Mouse (Mus musculus) thymus, adult 2 months (tissue): ENCODE data around the gene Zkscan5. TPM values are rescaled to one million over a fixed set of nuclear protein-coding genes. Genes with fewer than 3 reads are reported as not detected.
"Not testable (repeated sequence)": the region's sequence is repeated elsewhere in the genome, so short reads cannot be mapped to it uniquely, and the experiment has no call there.

ENCODE experiments used
- DNase-seq: peaks from one replicate; pipeline ENCODE4 v3.0.0; 2021
- H3K27ac ChIP-seq: fragments of 200-500 bp; 2 replicates; pipeline ENCODE4 v1.5.1; 2012; ENCODE audit warnings: low read length, control low read depth; ENCODE audit not compliant: control insufficient read depth, insufficient read depth
- H3K27me3 ChIP-seq: fragments of 200-500 bp; 2 replicates; pipeline ENCODE4 v1.6.1; 2012; ENCODE audit warnings: mild to moderate bottlenecking, low read length, moderate library complexity, mixed read lengths; ENCODE audit not compliant: control insufficient read depth, insufficient read depth
- H3K36me3 ChIP-seq: fragments of 200-500 bp; 2 replicates; pipeline ENCODE4 v1.6.1; 2012; ENCODE audit warnings: mild to moderate bottlenecking, low read length, moderate library complexity; ENCODE audit not compliant: control insufficient read depth, insufficient read depth
- H3K4me1 ChIP-seq: fragments of 200-500 bp; replicated peaks from 2 replicates; pipeline ENCODE4 v1.6.1; 2012; ENCODE audit warnings: low read length; ENCODE audit not compliant: control insufficient read depth, insufficient read depth
- H3K4me3 ChIP-seq: fragments of 200-500 bp; 2 replicates; pipeline ENCODE4 v1.5.1; 2012; ENCODE audit warnings: mild to moderate bottlenecking, low read length, control low read depth, moderate library complexity; ENCODE audit not compliant: control insufficient read depth, insufficient read depth
- CTCF ChIP-seq: fragments of 200-500 bp; IDR thresholded peaks from 2 replicates; pipeline ENCODE4 v1.5.1; 2012; ENCODE audit warnings: mild to moderate bottlenecking, control low read depth, low read length, moderate library complexity, borderline replicate concordance; ENCODE audit not compliant: control insufficient read depth, poor library complexity, insufficient read depth; ENCODE audit errors: extremely low read depth
- POLR2A ChIP-seq: fragments of 200-500 bp; IDR thresholded peaks from 2 replicates; pipeline ENCODE4 v1.6.1; 2012; ENCODE audit warnings: mild to moderate bottlenecking, low read length, control low read depth, moderate library complexity; ENCODE audit not compliant: control insufficient read depth, poor library complexity, insufficient read depth; ENCODE audit errors: extremely low read depth
- WGBS: fragments of 180-500 bp; shearing (Covaris S2); methylation state at CpG from one replicate; pipeline ENCODE4 v1.1.7; 2018; 5-methylcytosine and 5-hydroxymethylcytosine counted together
- polyA plus RNA-seq: library from polyadenylated mRNA; depleted of rRNA; stranded (reverse); fragments of >200 nt; gene quantifications from 2 replicates; pipeline ENCODE4 v1.2.3, GENCODE M21; 2012

The Zkscan5 gene
- polyA plus RNA-seq, 1 experiment, result 5.1 TPM

DNA sequence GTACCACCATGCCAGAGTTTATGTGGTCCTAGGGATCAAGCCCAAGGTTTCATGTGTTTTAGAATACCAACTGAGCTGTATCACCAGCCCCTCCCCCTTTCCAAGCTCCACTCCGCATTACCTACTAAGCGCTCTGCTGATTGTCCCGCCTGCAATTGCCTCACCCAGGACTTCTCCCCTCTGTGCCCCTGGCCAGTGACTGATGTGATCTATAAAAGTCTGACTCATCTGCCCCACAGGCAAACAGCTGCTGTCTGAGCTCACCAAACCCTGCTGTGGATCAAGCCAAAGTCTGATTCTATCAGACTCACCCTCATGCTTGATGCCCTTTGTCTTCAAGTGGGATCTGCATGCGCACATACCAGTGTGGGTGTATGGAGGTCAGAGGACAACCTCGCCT, 18.5 kb downstream of the Zkscan5 start:
- Histone ChIP-seq H3K4me3 (no peak overlapping the region), H3K36me3 (peaks cover 30% of the 10 kb centered on the region), H3K27ac (no peak overlapping the region), H3K4me1 (no peaks in the 10 kb centered on the region), H3K27me3 (no peaks in the 10 kb centered on the region)
- TF ChIP-seq CTCF, result no peak
- TF ChIP-seq POLR2A, result no peak
- WGBS, result 97% methylated on average over 5 of the region's 5 CpGs
- no peak for DNase-seq

DNA sequence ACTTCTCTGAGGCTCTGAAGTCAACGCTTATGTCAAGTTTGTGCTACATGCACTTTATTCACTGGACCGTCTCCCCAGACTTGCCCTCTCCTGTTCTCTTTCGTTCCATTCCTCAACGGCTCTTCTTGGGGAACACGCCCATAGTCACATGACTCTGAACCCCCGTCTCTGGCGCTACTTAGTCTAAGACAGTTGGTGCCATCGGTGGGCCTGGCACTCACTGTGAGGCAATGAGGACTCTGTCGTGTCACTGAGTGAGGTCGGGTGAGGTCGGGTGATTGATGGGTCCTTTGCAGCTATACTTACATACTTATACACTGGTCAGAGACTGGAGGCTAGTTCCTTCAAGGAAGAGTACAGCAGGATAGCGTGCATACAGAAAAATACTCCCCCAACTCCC, 19.0 kb downstream of the Zkscan5 start:
- H3K4me1 ChIP-seq, result no peaks in the 10 kb centered on the region
- no peak for TF ChIP-seq CTCF
- TF ChIP-seq POLR2A, result no peak
- no peaks in the 10 kb centered on the region for H3K27me3 ChIP-seq
- H3K4me3 ChIP-seq, result no peak overlapping the region
- H3K36me3 ChIP-seq, result peaks cover 25% of the 10 kb centered on the region
- H3K27ac ChIP-seq, result no peak overlapping the region
- WGBS, result 96% methylated on average over 12 of the region's 12 CpGs
- no peak for DNase-seq

DNA sequence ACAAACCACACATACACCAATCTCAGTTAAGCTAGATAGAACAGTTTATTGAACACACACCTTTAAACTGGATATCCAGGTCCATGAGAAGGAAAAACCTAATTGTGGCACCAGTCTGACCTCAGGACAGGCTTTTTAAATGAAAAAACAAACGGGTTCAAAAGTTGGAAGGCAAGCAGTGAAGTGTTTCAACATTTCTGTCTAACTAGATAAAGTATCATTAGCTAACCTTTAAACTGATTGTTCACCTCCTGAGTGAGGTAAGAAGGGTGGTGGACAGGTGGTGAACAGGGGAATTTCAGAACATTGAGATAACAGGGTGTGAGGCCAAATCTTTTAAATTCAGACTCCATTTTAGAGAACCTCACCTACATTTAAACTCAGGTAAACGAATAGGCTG, 22.1 kb downstream of the Zkscan5 start:
- Histone ChIP-seq H3K4me1 (peaks cover 4% of the 10 kb centered on the region), H3K36me3 (peaks cover under 1% of the 10 kb centered on the region; the same call in 1 of the 2 replicates)
- WGBS, result 74% methylated on average over 2 of the region's 2 CpGs

DNA sequence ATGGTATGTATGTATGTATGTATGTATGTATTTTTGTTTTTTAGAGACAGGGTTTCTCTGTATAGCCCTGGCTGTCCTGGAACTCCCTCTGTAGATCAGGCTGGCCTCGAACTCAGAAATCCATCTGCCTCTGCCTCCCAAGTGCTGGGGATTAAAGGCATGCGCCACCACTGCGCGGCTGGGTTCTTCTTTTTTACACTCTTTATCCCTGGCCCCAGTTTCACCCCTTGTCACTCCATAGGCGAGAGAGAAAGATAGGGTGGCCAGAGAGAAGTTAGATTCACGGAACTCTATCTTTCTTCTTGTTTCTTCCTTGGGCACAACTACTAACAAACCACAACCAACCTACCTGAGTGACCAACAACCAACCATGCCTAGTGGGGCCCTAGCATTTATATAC, 24.9 kb downstream of the Zkscan5 start:
- DNase-seq, H3K36me3 ChIP-seq, H3K4me1 ChIP-seq, H3K4me3 ChIP-seq, H3K27me3 ChIP-seq, H3K27ac ChIP-seq: not testable (repeated sequence)
- 87% methylated on average over 6 of the region's 6 CpGs for WGBS

More for the DNA sequence above, 22.1 kb downstream of the Zkscan5 start:
- no peak for DNase-seq
- Histone ChIP-seq H3K4me3 (no peak overlapping the region), H3K27ac (no peak overlapping the region), H3K27me3 (no peaks in the 10 kb centered on the region)
- no peak for TF ChIP-seq POLR2A
- TF ChIP-seq CTCF, result no peak

DNA sequence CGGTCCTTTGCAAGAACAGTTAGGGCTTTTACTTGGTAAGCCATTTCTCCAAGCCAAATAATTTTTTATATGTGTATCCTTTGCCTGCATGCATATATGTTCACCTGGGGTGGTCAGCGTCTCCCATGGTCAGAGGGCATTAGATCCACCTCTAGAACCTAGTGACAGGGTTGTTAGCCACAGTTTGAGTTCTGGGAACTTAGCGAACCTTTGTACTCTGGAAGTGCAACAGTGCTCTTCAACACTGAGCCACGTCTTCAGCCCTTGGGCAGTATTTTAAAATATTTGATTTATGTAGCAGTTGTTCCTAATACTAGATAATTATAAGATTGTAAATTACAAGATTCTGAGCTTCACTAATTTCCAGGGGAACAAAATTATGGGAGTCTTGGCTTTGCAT, 26.3 kb downstream of the Zkscan5 start:
- no peak for DNase-seq
- Histone ChIP-seq H3K27ac (no peak overlapping the region), H3K27me3 (no peaks in the 10 kb centered on the region), H3K36me3 (peaks cover 19% of the 10 kb centered on the region), H3K4me1 (peaks cover 4% of the 10 kb centered on the region), H3K4me3 (no peak overlapping the region)
- TF ChIP-seq CTCF (no peak), POLR2A (no peak)
- 93% methylated on average over 4 of the region's 4 CpGs for WGBS

DNA sequence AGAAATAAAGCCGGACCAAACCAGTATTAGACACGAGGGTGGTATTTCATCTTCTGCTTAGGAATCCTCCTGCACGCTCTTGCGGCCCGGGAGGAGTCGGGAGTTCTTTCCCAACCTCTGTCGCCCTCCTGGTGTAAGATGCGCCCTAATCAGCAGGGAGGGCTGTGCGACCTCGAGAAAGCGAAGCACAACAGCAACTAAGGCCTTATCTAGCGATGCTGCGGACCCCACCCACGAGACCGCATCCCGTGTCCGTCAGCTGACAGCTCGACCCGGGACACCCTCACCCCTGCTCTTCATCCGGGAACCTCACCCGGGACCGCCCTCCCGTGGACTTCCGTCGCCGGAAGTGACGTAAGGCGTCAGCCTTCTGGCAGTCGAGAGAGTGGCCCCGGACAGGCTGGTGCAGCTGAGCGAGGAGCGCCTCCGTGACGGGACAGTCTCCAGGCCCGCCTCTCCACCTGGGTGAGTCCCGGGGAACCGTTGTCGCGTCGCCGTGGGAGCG, 27.1 kb downstream of the Zkscan5 start, which contains the start of gene Zfp655:
Zfp655 (plus strand) TSS at position 349 of the 505 bp plus-strand sequence.
- DNase-seq, result peak; percentile 97
- peak within 1 kb of the TSS; percentile 48; the same call in 1 of the 2 replicates for H3K27ac ChIP-seq
- no peaks in the 10 kb centered on the region for H3K27me3 ChIP-seq
- WGBS, result under 1% methylated on average over 42 of the region's 42 CpGs
- peaks cover 4% of the 10 kb centered on the region for H3K4me1 ChIP-seq
- peak; percentile 43; the same call in 1 of the 2 replicates for TF ChIP-seq CTCF
- peak; percentile 91 for TF ChIP-seq POLR2A
- H3K36me3 ChIP-seq, result peaks cover 21% of the 10 kb centered on the region
- H3K4me3 ChIP-seq, result peak within 1 kb of the TSS; percentile 78

DNA sequence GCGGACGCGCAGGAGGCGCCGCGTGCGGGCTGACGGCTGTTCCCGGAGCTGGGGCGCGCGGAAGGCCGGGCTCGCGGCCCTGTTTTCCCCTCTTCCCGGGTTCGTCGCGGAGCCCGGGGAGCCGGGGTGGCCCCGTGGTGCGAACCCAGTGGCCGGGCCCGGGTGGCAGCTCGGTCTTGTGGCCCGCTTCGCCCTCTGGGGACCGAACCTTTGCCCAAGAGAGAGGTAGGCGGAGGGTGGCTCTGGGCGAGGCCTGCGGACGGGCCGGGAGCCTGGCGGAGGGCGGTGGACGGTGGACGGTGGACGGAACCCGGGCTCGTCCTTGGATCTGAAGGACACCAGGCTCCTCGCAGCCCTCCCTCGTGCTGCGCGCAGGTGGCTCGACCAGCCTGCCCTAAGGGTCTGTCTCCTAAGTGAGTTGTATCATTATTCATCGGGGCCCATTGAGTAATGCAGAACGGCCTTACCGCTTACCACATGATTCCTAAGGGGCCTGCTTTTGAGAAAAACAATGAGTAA, 27.6 kb downstream of the Zkscan5 start:
- no peak for DNase-seq
- WGBS, result under 1% methylated on average over 49 of the region's 49 CpGs
- H3K36me3 ChIP-seq, result peaks cover 24% of the 10 kb centered on the region
- H3K4me1 ChIP-seq, result peaks cover 4% of the 10 kb centered on the region
- TF ChIP-seq CTCF (no peak), POLR2A (no peak)
- no peak overlapping the region for H3K27ac ChIP-seq
- peak overlapping the region; percentile 78 for H3K4me3 ChIP-seq
- H3K27me3 ChIP-seq, result no peaks in the 10 kb centered on the region
